Mouse (Mus musculus) splenic B cell, adult 2 months (primary cell): Measurements from ENCODE around the gene Zmiz1.

Experiments
- DNase-seq: peaks from one replicate; pipeline ENCODE4 v3.0.0-alpha.2; 2011; ENCODE audit warnings: low read depth, low spot score
- H3K27me3 ChIP-seq: 2 replicates; pipeline ENCODE4 v1.6.1; 2012; ENCODE audit warnings: mild to moderate bottlenecking, low read length, moderate library complexity, mixed read lengths; ENCODE audit not compliant: control insufficient read depth, poor library complexity, insufficient read depth, severe bottlenecking
- H3K36me3 ChIP-seq: 2 replicates; pipeline ENCODE4 v1.6.1; 2012; ENCODE audit warnings: mild to moderate bottlenecking, low read length, moderate library complexity, mixed read lengths; ENCODE audit not compliant: control insufficient read depth, poor library complexity, insufficient read depth, severe bottlenecking

Gene Zmiz1

DNA sequence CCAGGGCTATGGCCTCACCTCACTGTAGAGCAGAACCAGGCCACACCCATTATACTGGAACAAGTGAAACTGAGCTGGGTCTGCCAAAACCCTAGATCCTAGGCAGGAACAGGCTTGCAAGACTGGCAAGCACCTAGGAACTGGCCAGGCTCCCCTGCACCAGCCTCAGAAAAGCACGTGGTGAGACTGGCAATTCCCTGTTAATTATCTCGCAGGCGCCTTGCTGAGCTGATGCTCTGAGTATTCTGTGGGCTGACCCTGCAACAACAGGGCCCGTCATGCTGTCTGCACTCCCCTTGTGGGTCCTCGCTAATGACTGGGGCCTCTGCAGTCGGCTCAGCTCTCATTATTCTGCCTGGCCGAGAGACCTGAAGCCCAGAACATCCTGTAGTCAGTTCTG lies 177.3 kb downstream of the Zmiz1 start:
- peaks cover 5% of the 10 kb centered on the region; the same call in 1 of the 2 replicates for H3K36me3 ChIP-seq
- no peak for DNase-seq
- no peaks in the 10 kb centered on the region for H3K27me3 ChIP-seq

DNA sequence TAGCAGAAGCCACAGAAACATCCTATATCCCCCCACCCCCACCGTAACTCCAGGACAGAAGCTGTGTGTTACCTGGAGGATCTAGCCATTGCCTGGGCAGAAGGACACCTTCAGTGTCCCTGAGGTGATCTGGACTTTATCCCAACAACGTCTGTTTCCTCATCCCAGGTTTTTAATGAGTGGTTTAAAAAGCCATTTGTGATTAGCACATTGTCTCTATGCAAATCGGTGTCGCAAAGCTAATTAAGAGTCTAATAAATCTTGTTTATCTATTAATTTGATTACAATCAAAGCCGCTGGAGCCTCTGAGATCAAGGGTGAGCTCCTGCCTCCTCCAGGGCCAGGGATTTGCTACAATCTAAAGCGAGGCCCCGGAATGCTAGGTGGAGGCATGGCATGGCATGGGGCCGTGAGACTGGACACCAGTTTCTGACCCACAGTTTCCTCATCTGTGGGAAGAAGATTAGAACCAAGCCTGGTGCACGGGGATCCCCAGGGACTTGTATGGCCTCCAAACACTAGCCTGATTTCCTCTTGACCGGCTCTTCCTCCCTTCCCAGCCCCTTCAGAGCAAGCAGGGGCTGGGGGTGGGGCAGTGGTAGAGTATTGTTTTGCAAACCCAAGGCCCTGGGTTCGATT lies 180.3 kb downstream of the Zmiz1 start:
- Histone ChIP-seq H3K27me3 (no peaks in the 10 kb centered on the region), H3K36me3 (peaks cover 9% of the 10 kb centered on the region; the same call in 1 of the 2 replicates)
- no peak for DNase-seq

DNA sequence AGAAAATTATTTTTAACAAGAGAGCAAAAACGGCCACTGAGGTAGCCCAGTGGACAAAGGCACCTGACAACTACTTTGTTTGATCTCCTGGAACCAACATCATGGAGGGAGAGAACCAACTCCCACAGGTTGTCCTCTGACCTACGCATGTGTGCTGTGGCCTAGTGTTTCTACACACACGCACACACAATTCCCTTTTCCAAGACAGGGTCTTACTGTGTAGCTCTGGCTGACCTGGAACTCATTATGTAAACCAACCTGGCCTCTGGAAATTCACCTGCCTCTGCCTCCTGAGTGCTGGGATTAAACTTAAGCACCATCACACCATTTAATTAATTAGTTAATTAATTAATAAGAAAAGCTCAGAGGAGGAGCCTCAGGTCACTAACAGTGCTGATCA lies 181.0 kb downstream of the Zmiz1 start:
- Histone ChIP-seq H3K36me3 (peaks cover 9% of the 10 kb centered on the region; the same call in 1 of the 2 replicates), H3K27me3 (no peaks in the 10 kb centered on the region)
- no peak for DNase-seq

DNA sequence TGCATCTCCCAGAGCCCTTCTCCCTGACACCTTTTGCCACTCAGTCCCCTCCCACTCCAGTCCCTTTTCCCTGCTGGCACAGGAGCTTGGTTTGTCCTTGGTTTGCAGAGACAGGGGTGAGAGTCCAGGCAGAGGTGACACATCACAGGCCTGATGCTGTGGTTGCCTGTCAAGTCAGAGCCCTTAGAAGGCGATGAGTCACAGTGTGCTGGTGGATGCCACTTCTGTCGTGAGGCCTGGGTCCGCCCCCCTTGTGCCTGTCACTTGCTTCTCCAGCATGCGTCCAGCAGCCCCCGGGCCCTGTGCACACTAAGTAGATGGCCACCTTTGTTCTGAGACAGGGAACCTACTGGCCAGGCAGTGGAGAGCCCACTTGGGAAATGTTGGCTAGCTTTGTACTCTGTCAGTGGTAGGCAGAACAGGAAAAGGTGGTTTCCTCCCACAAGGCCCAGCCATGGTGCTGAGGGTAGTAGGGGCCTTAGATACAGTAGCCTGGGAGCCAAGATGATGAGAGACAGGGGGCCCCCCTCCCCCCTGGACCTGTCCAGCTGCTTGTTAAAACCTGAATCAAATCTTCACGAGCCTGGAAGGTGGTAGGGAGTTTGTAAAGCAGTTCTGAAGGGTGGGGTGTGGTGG lies 181.6 kb downstream of the Zmiz1 start:
- Histone ChIP-seq H3K36me3 (peaks cover 9% of the 10 kb centered on the region; the same call in 1 of the 2 replicates), H3K27me3 (no peaks in the 10 kb centered on the region)
- DNase-seq: no peak

DNA sequence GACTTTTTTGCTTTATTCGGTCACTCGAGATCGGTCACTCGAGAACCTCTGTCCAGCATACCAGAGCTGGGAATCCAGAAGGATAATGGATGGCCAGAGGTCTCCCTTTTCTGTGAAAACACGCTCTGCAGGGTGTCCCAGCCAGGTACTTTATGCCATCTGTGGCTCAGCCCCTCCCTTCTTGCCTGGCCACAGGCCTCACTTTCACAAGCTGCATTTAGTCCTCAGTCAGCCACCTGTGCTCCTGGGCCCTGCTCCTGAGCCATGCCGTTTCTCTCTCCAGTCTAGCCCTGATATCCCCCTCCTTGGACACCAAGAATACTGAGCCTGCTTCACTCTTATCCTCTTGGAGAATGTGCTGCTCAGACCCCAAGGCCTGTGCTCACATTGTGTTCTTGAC lies 182.1 kb downstream of the Zmiz1 start:
- no peak for DNase-seq
- Histone ChIP-seq H3K27me3 (no peaks in the 10 kb centered on the region), H3K36me3 (0 out of 2 replicates have a peak, but pooled peaks cover 9% of the 10 kb centered on the region)

DNA sequence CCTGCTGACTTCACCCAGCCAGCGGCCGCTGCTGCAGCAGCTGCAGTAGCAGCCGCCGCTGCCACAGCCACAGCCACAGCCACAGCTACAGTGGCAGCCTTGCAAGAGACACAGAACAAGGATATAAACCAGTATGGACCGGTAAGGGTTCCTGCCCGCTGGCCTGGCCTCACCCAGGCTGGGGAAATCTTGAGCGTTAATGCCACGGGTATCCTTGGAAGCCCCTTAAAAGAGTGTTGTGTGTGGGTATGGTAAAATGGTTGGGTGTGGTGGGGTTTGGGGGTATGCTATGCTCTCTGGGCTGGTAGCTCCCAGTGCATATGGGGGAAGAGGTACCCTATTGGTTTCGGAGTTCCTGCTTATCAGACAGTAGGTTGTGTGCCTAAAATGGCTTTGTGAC lies 186.7 kb downstream of the Zmiz1 start:
- Histone ChIP-seq H3K36me3 (peaks cover 20% of the 10 kb centered on the region), H3K27me3 (no peaks in the 10 kb centered on the region)
- no peak for DNase-seq

DNA sequence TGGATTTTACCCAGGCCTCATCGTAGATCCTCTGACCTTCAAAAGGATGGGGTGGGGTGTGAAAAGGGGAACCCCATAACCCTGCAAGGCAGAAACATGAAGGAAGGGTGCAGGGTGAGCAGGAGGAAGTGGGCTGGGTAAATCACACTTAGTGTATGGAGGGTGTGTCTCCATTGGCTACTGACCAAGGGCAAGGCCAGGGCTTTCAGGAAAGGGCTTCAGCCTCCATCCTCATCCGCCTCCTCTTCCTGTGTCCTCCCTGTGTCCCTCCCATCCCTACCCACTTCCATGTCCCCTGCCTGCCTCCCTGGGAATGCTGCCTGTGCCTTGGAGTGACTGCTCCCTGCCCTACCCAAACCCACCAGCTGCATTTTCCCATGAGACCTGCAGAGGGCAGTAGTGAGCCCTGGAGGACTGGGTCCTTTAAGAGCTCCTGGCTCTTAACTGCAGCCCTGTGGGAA lies 187.2 kb downstream of the Zmiz1 start:
- peak; percentile 74 for DNase-seq
- no peaks in the 10 kb centered on the region for H3K27me3 ChIP-seq

DNA sequence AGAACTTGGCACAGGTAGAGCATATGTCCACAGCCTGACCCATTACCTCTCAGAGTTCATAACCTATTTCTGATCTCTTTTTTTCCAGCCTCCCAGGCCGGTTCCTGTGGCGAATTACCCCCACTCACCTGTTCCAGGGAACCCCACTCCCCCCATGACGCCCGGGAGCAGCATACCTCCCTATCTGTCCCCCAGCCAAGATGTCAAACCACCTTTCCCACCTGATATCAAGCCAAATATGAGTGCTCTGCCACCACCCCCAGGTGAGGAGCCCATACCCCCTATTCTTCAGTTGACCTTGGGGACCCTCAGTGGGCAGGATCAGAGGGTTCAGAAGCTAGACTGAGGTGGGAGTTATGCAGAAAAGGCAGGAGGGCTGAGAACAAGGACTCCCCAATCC lies 192.1 kb downstream of the Zmiz1 start:
- Histone ChIP-seq H3K36me3 (peaks cover 23% of the 10 kb centered on the region), H3K27me3 (no peaks in the 10 kb centered on the region)
- DNase-seq: no peak

More for the DNA sequence above, 187.2 kb downstream of the Zmiz1 start:
- peaks cover 22% of the 10 kb centered on the region for H3K36me3 ChIP-seq

DNA sequence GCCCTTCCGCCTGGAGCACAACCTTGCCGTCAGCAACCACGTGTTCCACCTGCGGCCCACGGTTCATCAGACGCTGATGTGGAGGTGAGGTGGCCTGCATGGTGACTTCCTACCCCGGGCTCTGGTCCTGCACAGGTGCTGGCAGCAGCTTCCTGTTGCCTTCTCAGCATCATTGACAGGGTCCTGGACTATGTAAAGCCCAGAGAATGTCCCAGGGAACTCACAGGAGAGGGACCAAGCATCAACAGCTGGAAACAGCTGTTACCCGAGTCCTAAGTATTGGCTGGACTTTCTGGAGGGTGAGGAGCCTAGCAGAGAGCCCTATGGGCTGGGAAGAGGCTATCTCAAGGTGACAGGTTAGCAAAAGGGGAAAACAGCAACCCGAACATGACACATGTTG lies 192.9 kb downstream of the Zmiz1 start:
- Histone ChIP-seq H3K27me3 (no peaks in the 10 kb centered on the region), H3K36me3 (peaks cover 26% of the 10 kb centered on the region)
- DNase-seq: no peak

DNA sequence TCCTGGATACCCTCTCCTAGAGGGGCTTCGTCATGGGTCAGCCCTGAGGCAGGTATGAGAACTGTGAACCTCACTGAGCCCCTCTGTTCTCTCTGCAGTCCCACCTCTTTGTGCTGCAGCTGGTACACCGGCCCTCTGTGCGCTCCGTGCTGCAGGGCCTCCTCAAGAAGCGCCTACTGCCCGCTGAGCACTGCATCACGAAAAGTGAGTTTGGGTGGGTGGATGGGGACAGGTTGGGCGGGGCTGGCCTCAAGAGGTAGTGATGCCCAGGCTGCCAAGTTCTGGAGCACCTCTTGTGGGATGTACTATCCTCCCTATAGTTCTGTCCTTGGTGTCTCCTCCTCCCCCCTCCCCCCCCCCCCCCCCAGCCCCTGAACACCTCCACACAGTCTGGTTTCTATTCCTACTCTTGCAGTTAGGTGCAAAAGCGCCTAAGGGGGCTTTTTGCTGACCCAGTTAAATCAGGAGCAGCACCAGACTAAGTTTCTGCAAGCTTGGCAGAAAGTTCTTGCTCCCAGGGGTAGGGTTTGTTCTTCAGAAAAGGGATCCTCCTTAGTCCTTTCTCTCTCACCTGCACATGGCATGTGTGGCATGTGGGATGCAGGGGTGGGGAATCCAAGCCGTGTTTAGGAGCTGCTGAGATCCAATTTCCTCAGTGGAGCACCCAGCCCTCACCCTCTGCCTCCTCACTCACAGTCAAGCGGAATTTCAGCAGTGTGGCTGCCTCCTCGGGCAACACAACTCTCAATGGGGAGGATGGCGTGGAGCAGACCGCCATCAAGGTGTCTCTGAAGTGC lies 195.6 kb downstream of the Zmiz1 start:
- Histone ChIP-seq H3K27me3 (no peaks in the 10 kb centered on the region), H3K36me3 (peaks cover 19% of the 10 kb centered on the region)
- DNase-seq: no peak

DNA sequence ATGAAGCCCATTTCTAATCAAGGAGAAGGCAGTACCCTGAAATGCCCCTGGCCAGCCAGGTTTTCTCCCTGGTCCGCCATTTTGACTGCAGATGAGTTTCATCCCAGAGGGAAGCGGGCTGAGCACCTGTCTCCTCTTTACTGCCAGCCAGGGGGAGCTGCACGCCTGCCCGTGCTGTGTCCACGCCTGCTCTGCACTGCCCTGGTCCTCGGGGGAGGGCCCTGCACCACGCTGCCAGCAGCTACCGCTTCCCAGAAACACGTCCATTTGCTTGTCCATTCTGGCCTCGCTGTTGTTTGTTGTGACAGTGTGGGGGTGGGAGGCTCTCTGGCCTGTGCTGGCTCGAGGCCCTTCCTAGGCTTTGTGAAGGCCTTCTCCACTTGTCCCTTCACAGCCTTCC lies 201.7 kb downstream of the Zmiz1 start:
- Histone ChIP-seq H3K27me3 (no peaks in the 10 kb centered on the region), H3K36me3 (peaks cover 21% of the 10 kb centered on the region)
- no peak for DNase-seq

DNA sequence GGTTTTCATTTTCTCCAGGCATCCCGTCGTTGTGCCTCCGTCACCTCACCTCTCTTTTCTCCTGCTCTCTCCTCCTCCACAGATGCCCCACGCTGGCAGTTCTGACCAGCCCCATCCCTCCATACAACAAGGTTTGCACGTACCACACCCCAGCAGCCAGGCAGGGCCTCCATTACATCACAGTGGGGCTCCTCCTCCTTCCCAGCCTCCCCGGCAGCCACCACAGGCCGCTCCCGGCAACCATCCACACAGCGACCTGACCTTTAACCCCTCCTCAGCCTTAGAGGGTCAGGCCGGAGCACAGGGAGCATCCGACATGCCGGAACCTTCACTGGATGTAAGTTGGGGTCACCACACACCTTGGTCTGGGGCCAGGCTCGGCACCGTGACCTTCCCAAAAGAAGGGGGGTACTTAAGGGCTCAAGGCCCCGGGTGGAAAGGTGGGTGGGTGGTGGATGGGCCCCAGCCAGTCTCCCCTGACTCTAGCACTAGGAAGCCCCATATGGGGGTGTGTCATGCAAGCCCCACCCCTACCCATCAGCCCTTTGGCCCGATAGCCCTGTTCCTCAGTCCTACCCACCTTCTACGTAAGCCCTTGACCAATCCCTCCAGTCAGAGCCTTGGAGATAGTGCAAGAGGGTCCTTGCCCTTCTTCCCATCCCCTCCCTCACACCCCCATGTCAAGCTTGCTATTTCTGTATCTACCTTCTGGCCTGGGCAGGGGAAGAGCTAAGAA lies 202.4 kb downstream of the Zmiz1 start:
- Histone ChIP-seq H3K27me3 (no peaks in the 10 kb centered on the region), H3K36me3 (peaks cover 18% of the 10 kb centered on the region)
- DNase-seq: no peak

DNA sequence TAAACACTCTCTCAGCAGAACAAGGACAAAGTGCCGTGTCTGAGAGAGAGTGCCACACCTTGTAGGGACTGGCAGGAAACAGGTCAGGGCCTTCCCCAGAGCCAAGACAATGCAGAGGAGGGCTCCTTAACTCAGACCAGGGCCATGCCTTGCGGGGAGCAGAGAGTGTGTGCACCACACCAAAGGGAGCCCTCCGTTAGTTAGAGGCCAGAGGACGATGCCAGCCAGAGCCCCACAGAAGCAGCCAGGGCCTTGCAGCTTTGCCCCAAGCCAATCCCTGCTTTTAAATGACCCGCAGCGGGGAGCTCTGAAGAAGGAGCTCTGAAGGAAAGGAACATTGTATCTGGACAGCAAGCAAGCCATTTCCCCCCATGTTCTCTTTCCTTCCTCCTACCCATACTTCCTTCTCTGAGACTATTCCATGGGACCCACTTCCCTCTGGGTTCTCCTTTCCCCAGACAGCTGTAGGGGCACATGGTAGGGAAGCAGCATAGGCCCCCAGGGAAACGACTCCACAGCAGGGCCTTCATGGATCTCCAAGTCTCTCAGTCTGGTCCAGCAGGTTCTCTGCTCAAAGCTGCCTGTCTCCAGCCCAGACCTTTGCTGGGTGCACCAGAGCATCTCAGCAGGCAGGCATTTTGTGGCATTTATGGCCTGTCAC lies 204.8 kb downstream of the Zmiz1 start:
- DNase-seq: no peak
- Histone ChIP-seq H3K27me3 (no peaks in the 10 kb centered on the region), H3K36me3 (peaks cover 9% of the 10 kb centered on the region)

DNA sequence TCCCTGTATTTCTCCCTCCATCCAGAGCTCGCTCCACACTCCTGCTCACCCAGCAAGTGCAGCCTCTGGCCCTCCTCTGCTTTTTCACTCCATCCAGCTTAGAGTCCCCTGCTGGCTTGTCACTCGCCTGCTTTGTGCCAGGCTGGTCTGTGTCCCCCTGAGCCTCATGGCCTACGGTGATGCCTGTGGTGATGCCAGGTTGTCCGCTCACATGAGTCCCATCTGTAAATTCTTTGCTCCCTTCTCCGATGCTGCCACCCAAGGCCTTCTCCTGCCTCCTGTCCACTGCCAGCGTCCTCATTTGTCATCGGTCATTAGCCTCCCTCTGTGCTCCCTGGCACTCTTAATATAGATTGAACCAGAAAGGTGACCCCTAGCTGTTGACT lies 205.3 kb downstream of the Zmiz1 start:
- H3K36me3 ChIP-seq: peaks cover 8% of the 10 kb centered on the region
- no peak for DNase-seq
- no peaks in the 10 kb centered on the region for H3K27me3 ChIP-seq
